19 mouse cellular contexts compared by ENCODE assay signal in the genomic region with DNA sequence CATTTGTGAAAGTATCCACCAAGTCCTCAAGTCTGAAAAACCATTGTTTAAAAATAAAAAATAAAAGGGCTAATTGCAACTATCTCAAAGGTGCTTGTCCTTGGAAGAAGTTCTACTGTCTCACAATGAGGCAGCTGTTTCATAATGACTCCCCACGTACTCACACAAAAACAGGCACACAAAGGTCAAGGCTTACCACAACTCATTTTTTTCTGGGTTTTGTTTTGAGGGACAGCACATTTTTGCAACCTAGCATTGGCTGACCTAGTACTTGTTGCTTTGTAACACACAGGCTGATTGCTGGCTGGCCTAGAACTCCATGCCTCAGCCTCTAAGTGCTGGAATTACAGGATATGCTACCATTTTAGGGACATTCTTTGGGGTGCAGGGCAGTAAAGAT. TPM values are rescaled to one million over a fixed set of nuclear protein-coding genes. Genes with fewer than 3 reads are reported as not detected.
DNase-seq lines count a peak whose midpoint lies in the region; ATAC-seq and TF ChIP-seq lines count a peak whose summit lies in the region.
"Had no signal": no experiment of that assay in that cellular context is flagged by ENCODE, and none has a peak within 500 bp of the region (broad histone marks: within the 10 kb centered on the region; RNA-seq: fewer than 3 reads in every experiment).

No protein-coding gene starts in this region.

- peak; percentile 83 for DNase-seq in liver, adult 2 months (ENCODE audit: extremely low read depth, low read depth, low spot score)
- DNase-seq in liver, result no peak
- DNase-seq in CD4-positive, CD25-positive, alpha-beta regulatory T cell, adult 2 months (ENCODE audit: low read depth, low spot score), result peak; percentile 23
- peak; percentile 11 for DNase-seq in adrenal gland, postnatal 25 days
- no peak for DNase-seq in thymus, postnatal 10 days (ENCODE audit: low spot score in 2 of 2)
- no peak for DNase-seq in frontal cortex, postnatal 25 days (ENCODE audit: low spot score in 2 of 2)
- no peak for DNase-seq in lung, postnatal 10 days
- DNase-seq: cerebellum, postnatal 14 days; heart, postnatal 36 days; kidney, postnatal 4 days; layer of hippocampus, postnatal 36 days; retina, postnatal 1 day; spleen, adult 18-20 months; thymus, adult 18-20 months had no signal

- no peaks in the 10 kb centered on the region for H3K27me3 ChIP-seq in liver, adult 2 months (ENCODE audit: control insufficient read depth, insufficient read depth, low read length)
- no peaks in the 10 kb centered on the region for H3K27me3 ChIP-seq in liver, embryonic 15.5 days
- H3K27me3 ChIP-seq: intestine, embryonic 15.5 days; limb, embryonic 15.5 days had no signal

- H3K4me1 ChIP-seq in liver, adult 2 months (ENCODE audit: control insufficient read depth, insufficient read depth, low read length), result peaks cover 10% of the 10 kb centered on the region
- peaks cover 79% of the 10 kb centered on the region for H3K4me1 ChIP-seq in liver, embryonic 15.5 days (replicated peaks)
- H3K4me1 ChIP-seq: embryonic facial prominence, embryonic 10.5 days; intestine, embryonic 15.5 days; limb, embryonic 15.5 days; midbrain, embryonic 10.5 days had no signal

- ATAC-seq in liver, embryonic 15.5 days (ENCODE audit: insufficient read depth), result no peak
- ATAC-seq: intestine, embryonic 15.5 days had no signal

- no peaks in the 10 kb centered on the region for H3K9me3 ChIP-seq in liver, embryonic 15.5 days (replicated peaks)
- H3K9me3 ChIP-seq: intestine, embryonic 15.5 days; limb, embryonic 15.5 days had no signal

- no peak overlapping the region for H3K9ac ChIP-seq in liver, adult 2 months (ENCODE audit: low read depth, low read length)
- no peak overlapping the region for H3K9ac ChIP-seq in liver, embryonic 15.5 days
- H3K9ac ChIP-seq: intestine, embryonic 15.5 days; limb, embryonic 15.5 days had no signal

- H3K27ac ChIP-seq in liver, adult 2 months (replicated peaks; ENCODE audit: insufficient read depth, low read depth, low read length), result no peak overlapping the region
- peak overlapping the region; percentile 84 for H3K27ac ChIP-seq in liver, embryonic 15.5 days (replicated peaks)
- H3K27ac ChIP-seq: embryonic facial prominence, embryonic 10.5 days; intestine, embryonic 15.5 days; limb, embryonic 15.5 days; midbrain, embryonic 10.5 days had no signal

- TF ChIP-seq POLR2A in liver, adult 2 months (IDR thresholded peaks at IDR 0.05; ENCODE audit: extremely low read depth, insufficient read depth, low read length), result no peak

- H3K79me2 ChIP-seq in liver, adult 2 months (ENCODE audit: control insufficient read depth, insufficient read depth, low read length), result peaks cover 26% of the 10 kb centered on the region

- whole genome bisulfite sequencing in liver, adult 2 months, result 0% methylated on average over 1 of the region's 1 CpGs
- WGBS in liver, embryonic 15.5 days (ENCODE audit: insufficient replicate concordance), result 36% methylated on average over 1 of the region's 1 CpGs

- no peak overlapping the region for H3K4me3 ChIP-seq in liver, adult 2 months (ENCODE audit: insufficient read depth, low read depth, low read length)
- no peak overlapping the region for H3K4me3 ChIP-seq in liver, embryonic 15.5 days (replicated peaks)
- H3K4me3 ChIP-seq: embryonic facial prominence, embryonic 10.5 days; intestine, embryonic 15.5 days; limb, embryonic 15.5 days; midbrain, embryonic 10.5 days had no signal

- H3K4me2 ChIP-seq in liver, embryonic 15.5 days, result peak overlapping the region; percentile 13; the same call in 1 of the 2 replicates
- H3K4me2 ChIP-seq: intestine, embryonic 15.5 days; limb, embryonic 15.5 days had no signal

- no peaks in the 10 kb centered on the region for H3K36me3 ChIP-seq in liver, adult 2 months (ENCODE audit: control insufficient read depth, insufficient read depth, low read length)
- 0 out of 2 replicates have a peak, but pooled peaks cover 2% of the 10 kb centered on the region for H3K36me3 ChIP-seq in liver, embryonic 15.5 days (replicated peaks)
- H3K36me3 ChIP-seq: intestine, embryonic 15.5 days; limb, embryonic 15.5 days had no signal

- TF ChIP-seq CTCF in liver, adult 2 months (IDR thresholded peaks at IDR 0.05; ENCODE audit: low read depth, low read length), result no peak

RNA-seq across cellular contexts. Expression of a gene that starts 26.8 kb away (rescaled TPM):
- total RNA-seq in liver, adult 2 months (2014; rRNA removed), result 42.8 and 43.4 TPM in 2 replicates
- 18.7 and 21.5 TPM in 2 replicates for polyA plus RNA-seq in liver, adult 2 months (2012; rRNA removed)
- 200 and 227 TPM in 2 replicates for total RNA-seq in adrenal gland, postnatal 25 days (2021)
- polyA plus RNA-seq in liver, embryonic 15.5 days (2015; fragmentation: Nextera tagmentation; extraction: Ambion mirVana), result 45.3 and 45.7 TPM in 2 replicates

Comparison
In these comparisons a context has a peak if more than half of its experiments do, and no peak if none do; other contexts are left out.
1. DNase-seq: peak in liver, adult 2 months (single experiment), CD4-positive, CD25-positive, alpha-beta regulatory T cell, adult 2 months (single experiment) and adrenal gland, postnatal 25 days (single experiment); none in liver (single experiment), thymus, postnatal 10 days (0 of 2), frontal cortex, postnatal 25 days (0 of 2) and lung, postnatal 10 days (single experiment).